Mouse (Mus musculus) cerebellum, adult (tissue): ENCODE measurements around the gene Wwox.

ENCODE experiments used
- ATAC-seq: cut with Nextera tagmentation; 2 replicates; pipeline ENCODE4 v1.9.2; 2017; ENCODE audit warnings: mild to moderate bottlenecking, moderate library complexity, mixed read lengths; ENCODE audit not compliant: insufficient number of reproducible peaks, low FRiP score, low TSS enrichment

The Wwox gene

GRCm38 (mm10) chr8:114439334-114440204 is at the start of gene Wwox:
Wwox (plus strand) TSS chr8:114439655.
- peak; percentile 97 for ATAC-seq

- ATAC-seq, result no peak
These were observed 48.8 kb upstream of the Wwox start for GRCm38 (mm10) chr8:114390465-114391254.

GRCm38 (mm10) chr8:114398326-114398725 is 41.1 kb upstream of the Wwox start:
- no peak for ATAC-seq

- ATAC-seq, result no peak
These were observed 40.2 kb upstream of the Wwox start for GRCm38 (mm10) chr8:114399273-114399672.

- no peak for ATAC-seq
These were observed 37.8 kb upstream of the Wwox start for GRCm38 (mm10) chr8:114401679-114402078.

- no peak for ATAC-seq
These were observed 28.0 kb upstream of the Wwox start for GRCm38 (mm10) chr8:114411421-114411820.

GRCm38 (mm10) chr8:114417786-114418185 is 21.7 kb upstream of the Wwox start, which contains the start of gene Clec3a:
Clec3a (plus strand) TSS chr8:114418086.
- ATAC-seq, result no peak

GRCm38 (mm10) chr8:114418486-114418885 is 21.0 kb upstream of the Wwox start:
- no peak for ATAC-seq

GRCm38 (mm10) chr8:114418904-114419303 is 20.6 kb upstream of the Wwox start:
- no peak for ATAC-seq

GRCm38 (mm10) chr8:114421544-114421943 is 17.9 kb upstream of the Wwox start:
- no peak for ATAC-seq

- ATAC-seq, result no peak
These were observed 1.2 kb upstream of the Wwox start for GRCm38 (mm10) chr8:114438236-114438635.

- 0 out of 2 replicates have a peak, but pooled peaks have one; percentile 5 for ATAC-seq
These were observed 742 bp downstream of the Wwox start for GRCm38 (mm10) chr8:114440205-114440589.

GRCm38 (mm10) chr8:114441616-114442015 is 2.2 kb downstream of the Wwox start:
- no peak for ATAC-seq

GRCm38 (mm10) chr8:114446884-114447283 is 7.4 kb downstream of the Wwox start:
- ATAC-seq, result no peak

- no peak for ATAC-seq
These were observed 12.8 kb downstream of the Wwox start for GRCm38 (mm10) chr8:114452278-114452677.

GRCm38 (mm10) chr8:114452781-114453221 is 13.3 kb downstream of the Wwox start:
- peak; percentile 78 for ATAC-seq

- no peak for ATAC-seq
These were observed 15.8 kb downstream of the Wwox start for GRCm38 (mm10) chr8:114455302-114455701.

GRCm38 (mm10) chr8:114455953-114456352 is 16.5 kb downstream of the Wwox start:
- 0 out of 2 replicates have a peak, but pooled peaks have one; percentile 28 for ATAC-seq

- no peak for ATAC-seq
These were observed 18.8 kb downstream of the Wwox start for GRCm38 (mm10) chr8:114458113-114458784.

GRCm38 (mm10) chr8:114460600-114460999 is 21.1 kb downstream of the Wwox start:
- ATAC-seq, result no peak

- no peak for ATAC-seq
These were observed 23.1 kb downstream of the Wwox start for GRCm38 (mm10) chr8:114462591-114462990.
